Mouse (Mus musculus) cerebellum, postnatal 14 days (tissue): Measurements from ENCODE around the gene Arhgap15.

ENCODE experiments used
- DNase-seq, 2 experiments: peaks; one replicate each; pipeline ENCODE4 v3.0.0; 2021; ENCODE audit warnings: mixed read lengths in 2 of 2

Arhgap15 gene

GRCm38 (mm10) chr2:43939196-43939595 lies 190.6 kb downstream of the Arhgap15 start:
- DNase-seq, result no peak

GRCm38 (mm10) chr2:43945679-43946078 lies 197.1 kb downstream of the Arhgap15 start:
- no peak for DNase-seq

GRCm38 (mm10) chr2:43949775-43950492 lies 201.3 kb downstream of the Arhgap15 start:
- DNase-seq, result no peak

GRCm38 (mm10) chr2:43950741-43951140 lies 202.1 kb downstream of the Arhgap15 start:
- DNase-seq, result no peak

GRCm38 (mm10) chr2:43959189-43959588 lies 210.6 kb downstream of the Arhgap15 start:
- no peak for DNase-seq

GRCm38 (mm10) chr2:43962466-43962865 lies 213.8 kb downstream of the Arhgap15 start:
- no peak for DNase-seq

GRCm38 (mm10) chr2:43968581-43968980 lies 220.0 kb downstream of the Arhgap15 start:
- DNase-seq, result peak; percentile 21 to 50

GRCm38 (mm10) chr2:43977732-43978131 lies 229.1 kb downstream of the Arhgap15 start:
- no peak for DNase-seq

GRCm38 (mm10) chr2:43978177-43979013 lies 229.8 kb downstream of the Arhgap15 start:
- no peak for DNase-seq

GRCm38 (mm10) chr2:43986066-43986465 lies 237.4 kb downstream of the Arhgap15 start:
- no peak for DNase-seq

- DNase-seq, result no peak
These were observed 239.3 kb downstream of the Arhgap15 start for GRCm38 (mm10) chr2:43987919-43988318.

GRCm38 (mm10) chr2:43989850-43990249 lies 241.2 kb downstream of the Arhgap15 start:
- peak; percentile 97 to 98 for DNase-seq

- DNase-seq, result no peak
These were observed 243.9 kb downstream of the Arhgap15 start for GRCm38 (mm10) chr2:43992510-43992909.

- no peak for DNase-seq
These were observed 253.8 kb downstream of the Arhgap15 start for GRCm38 (mm10) chr2:44002454-44002853.

- DNase-seq, result no peak
These were observed 261.6 kb downstream of the Arhgap15 start for GRCm38 (mm10) chr2:44010249-44010648.

GRCm38 (mm10) chr2:44013388-44013787 lies 264.8 kb downstream of the Arhgap15 start:
- DNase-seq, result no peak

GRCm38 (mm10) chr2:44016720-44017119 lies 268.1 kb downstream of the Arhgap15 start:
- DNase-seq, result peak; percentile 20 to 57

GRCm38 (mm10) chr2:44017405-44018026 lies 268.9 kb downstream of the Arhgap15 start:
- peak; percentile 47 to 69 for DNase-seq

- peak in 1 of 2 experiments; percentile 14 for DNase-seq
These were observed 269.4 kb downstream of the Arhgap15 start for GRCm38 (mm10) chr2:44018033-44018432.

GRCm38 (mm10) chr2:44024704-44025103 lies 276.1 kb downstream of the Arhgap15 start:
- DNase-seq, result no peak

GRCm38 (mm10) chr2:44029035-44029715 lies 280.6 kb downstream of the Arhgap15 start:
- peak in 1 of 2 experiments; percentile 28 for DNase-seq

GRCm38 (mm10) chr2:44029865-44030264 lies 281.2 kb downstream of the Arhgap15 start:
- DNase-seq, result no peak
